Mouse (Mus musculus): ENCODE measurements around the gene Slc27a1. TPM values are rescaled to one million over a fixed set of nuclear protein-coding genes. Genes with fewer than 3 reads are reported as not detected.
"Not testable (repeated sequence)": the region's sequence is repeated elsewhere in the genome, so short reads cannot be mapped to it uniquely, and the experiment has no call there.

The Slc27a1 gene
- polyA plus RNA-seq (2015; fragmentation: Nextera tagmentation; extraction: Ambion mirVana), result 26.5 and 27.4 TPM in 2 replicates

- H3K9ac ChIP-seq (ENCODE audit: low read length), result peak within 1 kb of the TSS; percentile 56
- H3K27me3 ChIP-seq (ENCODE audit: control insufficient read depth, insufficient read depth, low read length), result no peaks in the 10 kb centered on the region
- TF ChIP-seq EP300 (optimal IDR thresholded peaks at IDR 0.05) (no peak), CTCF (IDR thresholded peaks at IDR 0.05; ENCODE audit: low read depth) (no peak)
- peak within 1 kb of the TSS; percentile 93 for H3K27ac ChIP-seq (replicated peaks)
- peak within 1 kb of the TSS; percentile 81 for H3K4me2 ChIP-seq (replicated peaks; ENCODE audit: low read depth)
- DNase-seq (ENCODE audit: low spot score) (peak; percentile 45), ATAC-seq (ENCODE audit: low FRiP score, low TSS enrichment) (no peak)
- peaks cover 4% of the 10 kb centered on the region; the same call in 1 of the 2 replicates for H3K4me1 ChIP-seq (replicated peaks; ENCODE audit: control insufficient read depth, insufficient read depth)
- peak within 1 kb of the TSS; percentile 60 for H3K4me3 ChIP-seq (ENCODE audit: low read depth, low read length)
- 21% methylated on average over 13 of the region's 13 CpGs for WGBS
- no peaks in the 10 kb centered on the region for H3K36me3 ChIP-seq (ENCODE audit: control insufficient read depth, insufficient read depth, low read length)
- no peaks in the 10 kb centered on the region for H3K9me3 ChIP-seq (ENCODE audit: control insufficient read depth, low read length)
These were observed at the start of gene Slc27a1 for GRCm38 (mm10) chr8:71568387-71568937. Slc27a1 (plus strand) TSS chr8:71568882.

GRCm38 (mm10) chr8:71519037-71519825 lies 49.5 kb upstream of the Slc27a1 start:
- 36% methylated on average over 9 of the region's 10 CpGs for WGBS
- not testable (repeated sequence) for ATAC-seq (ENCODE audit: low FRiP score, low TSS enrichment); H3K9me3 ChIP-seq (ENCODE audit: control insufficient read depth, low read length); H3K9ac ChIP-seq (ENCODE audit: low read length); H3K27ac ChIP-seq (replicated peaks); H3K4me3 ChIP-seq (ENCODE audit: low read depth, low read length); H3K27me3 ChIP-seq (ENCODE audit: control insufficient read depth, insufficient read depth, low read length); H3K4me1 ChIP-seq (replicated peaks; ENCODE audit: control insufficient read depth, insufficient read depth); H3K4me2 ChIP-seq (replicated peaks; ENCODE audit: low read depth); H3K36me3 ChIP-seq (ENCODE audit: control insufficient read depth, insufficient read depth, low read length)
- peak; percentile 75 for TF ChIP-seq CTCF (IDR thresholded peaks at IDR 0.05; ENCODE audit: low read depth)
- DNase-seq (ENCODE audit: low spot score), result peak; percentile 71

DNA sequence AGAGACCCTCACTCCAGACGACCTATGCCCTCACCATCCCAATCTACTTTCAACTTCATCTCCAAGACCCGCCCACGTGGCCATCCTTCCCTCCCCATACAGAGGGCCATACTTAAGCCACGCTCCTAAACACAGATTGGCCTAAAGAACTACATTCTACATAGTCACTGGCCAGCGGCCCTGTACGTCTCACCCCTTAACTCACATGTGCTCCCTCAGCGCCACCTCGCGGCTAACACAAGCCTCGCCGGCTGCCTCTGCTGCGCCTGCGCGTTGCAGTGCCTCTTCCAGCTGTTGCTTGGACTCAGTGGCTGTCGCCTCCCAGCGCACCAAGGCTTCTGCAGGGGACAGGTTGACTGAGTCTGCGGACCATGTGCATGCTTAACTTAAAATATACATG lies 47.0 kb upstream of the Slc27a1 start:
- no peak overlapping the region for H3K9ac ChIP-seq (ENCODE audit: low read length)
- WGBS, result 4% methylated on average over 17 of the region's 17 CpGs
- ATAC-seq (ENCODE audit: low FRiP score, low TSS enrichment), result peak; percentile 95

GRCm38 (mm10) chr8:71525226-71526050 lies 43.2 kb upstream of the Slc27a1 start, which contains the start of gene Ccdc194:
Ccdc194 (minus strand) TSS chr8:71525711.
- 26% methylated on average over 45 of the region's 46 CpGs for WGBS
- no peak within 1 kb of the TSS for H3K4me2 ChIP-seq (replicated peaks; ENCODE audit: low read depth)
- TF ChIP-seq EP300 (optimal IDR thresholded peaks at IDR 0.05) (no peak), CTCF (IDR thresholded peaks at IDR 0.05; ENCODE audit: low read depth) (no peak)
- H3K27me3 ChIP-seq (ENCODE audit: control insufficient read depth, insufficient read depth, low read length), result no peaks in the 10 kb centered on the region
- DNase-seq (ENCODE audit: low spot score), result no peak
- 0 out of 2 replicates have a peak within 1 kb of the TSS, but pooled peaks have one; percentile 2 for H3K9ac ChIP-seq (ENCODE audit: low read length)
- H3K9me3 ChIP-seq (ENCODE audit: control insufficient read depth, low read length), result no peaks in the 10 kb centered on the region
- H3K27ac ChIP-seq (replicated peaks), result peak within 1 kb of the TSS; percentile 61; the same call in 1 of the 2 replicates
- H3K4me1 ChIP-seq (replicated peaks; ENCODE audit: control insufficient read depth, insufficient read depth), result 0 out of 2 replicates have a peak, but pooled peaks cover 2% of the 10 kb centered on the region
- no peak for ATAC-seq (ENCODE audit: low FRiP score, low TSS enrichment)
- no peaks in the 10 kb centered on the region for H3K36me3 ChIP-seq (ENCODE audit: control insufficient read depth, insufficient read depth, low read length)
- H3K4me3 ChIP-seq (ENCODE audit: low read depth, low read length), result no peak within 1 kb of the TSS

More for the DNA sequence above, 47.0 kb upstream of the Slc27a1 start:
- H3K4me2 ChIP-seq (replicated peaks; ENCODE audit: low read depth), result 0 out of 2 replicates have a peak overlapping the region, but pooled peaks have one; percentile 8
- no peaks in the 10 kb centered on the region for H3K4me1 ChIP-seq (replicated peaks; ENCODE audit: control insufficient read depth, insufficient read depth)
- DNase-seq (ENCODE audit: low spot score), result peak; percentile 96
- H3K4me3 ChIP-seq (ENCODE audit: low read depth, low read length), result no peak overlapping the region
- no peaks in the 10 kb centered on the region for H3K27me3 ChIP-seq (ENCODE audit: control insufficient read depth, insufficient read depth, low read length)
- no peaks in the 10 kb centered on the region for H3K36me3 ChIP-seq (ENCODE audit: control insufficient read depth, insufficient read depth, low read length)
- H3K9me3 ChIP-seq (ENCODE audit: control insufficient read depth, low read length), result no peaks in the 10 kb centered on the region
- no peak for TF ChIP-seq EP300 (optimal IDR thresholded peaks at IDR 0.05)
- peak; percentile 99 for TF ChIP-seq CTCF (IDR thresholded peaks at IDR 0.05; ENCODE audit: low read depth)
- H3K27ac ChIP-seq (replicated peaks), result no peak overlapping the region

DNA sequence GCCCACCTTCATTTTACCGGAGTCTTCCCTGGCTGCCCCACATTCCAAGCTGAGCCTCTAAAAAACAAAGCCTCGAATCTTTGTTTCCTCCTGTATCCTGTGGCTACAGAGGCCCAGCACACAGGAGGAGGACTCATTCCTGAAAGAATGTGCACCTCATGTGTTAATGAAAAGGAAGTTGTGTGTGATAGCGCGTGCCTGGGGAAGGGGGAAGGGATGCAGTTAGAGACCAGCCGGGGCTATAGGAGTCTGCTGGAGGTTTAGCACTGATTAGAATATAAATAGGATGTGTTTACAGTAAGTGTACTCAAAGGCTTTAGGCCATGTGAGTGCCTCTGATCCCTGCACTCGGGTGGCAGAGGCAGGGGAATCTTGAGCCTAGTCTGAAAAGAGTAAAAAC lies 42.4 kb upstream of the Slc27a1 start:
- peak overlapping the region; percentile 61; the same call in 1 of the 2 replicates for H3K27ac ChIP-seq (replicated peaks)

More for the DNA sequence above, 42.4 kb upstream of the Slc27a1 start:
- Histone ChIP-seq H3K4me3 (ENCODE audit: low read depth, low read length) (no peak overlapping the region), H3K4me2 (replicated peaks; ENCODE audit: low read depth) (no peak overlapping the region), H3K9me3 (ENCODE audit: control insufficient read depth, low read length) (no peaks in the 10 kb centered on the region), H3K27me3 (ENCODE audit: control insufficient read depth, insufficient read depth, low read length) (no peaks in the 10 kb centered on the region), H3K9ac (ENCODE audit: low read length) (no peak overlapping the region), H3K4me1 (replicated peaks; ENCODE audit: control insufficient read depth, insufficient read depth) (0 out of 2 replicates have a peak, but pooled peaks cover 2% of the 10 kb centered on the region), H3K36me3 (ENCODE audit: control insufficient read depth, insufficient read depth, low read length) (no peaks in the 10 kb centered on the region)
- DNase-seq (ENCODE audit: low spot score) (no peak), ATAC-seq (ENCODE audit: low FRiP score, low TSS enrichment) (no peak)
- 26% methylated on average over 6 of the region's 6 CpGs for WGBS
- TF ChIP-seq CTCF (IDR thresholded peaks at IDR 0.05; ENCODE audit: low read depth) (no peak), EP300 (optimal IDR thresholded peaks at IDR 0.05) (no peak)
